Mouse (Mus musculus) layer of hippocampus, adult 9-10 months (tissue): ENCODE measurements around the gene Taar9.
"Not testable (repeated sequence)": the region's sequence is repeated elsewhere in the genome, so short reads cannot be mapped to it uniquely, and the experiment has no call there.

Experiments used
- DNase-seq: peaks from one replicate; pipeline ENCODE4 v3.0.0; 2022; ENCODE audit warnings: low spot score

Taar9 gene

DNA sequence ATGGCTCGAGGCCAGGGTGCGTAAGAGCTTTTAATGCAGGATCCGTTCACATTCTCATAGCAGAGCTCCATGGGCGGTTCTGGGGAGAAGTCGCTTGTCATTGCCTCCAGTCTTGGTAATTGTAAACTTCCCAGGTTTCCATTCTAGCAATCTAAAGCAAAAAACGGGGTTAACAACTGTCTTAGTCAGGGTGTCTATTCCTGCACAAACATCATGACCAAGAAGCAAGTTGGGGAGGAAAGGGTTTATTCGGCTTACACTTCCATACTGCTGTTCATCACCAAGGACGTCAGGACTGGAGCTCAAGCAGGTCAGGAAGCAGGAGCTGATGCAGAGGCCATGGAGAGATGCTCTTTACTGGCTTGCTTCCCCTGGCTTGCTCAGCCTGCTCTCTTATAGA lies at the start of gene Taar9:
Gene Taar9, minus strand, starts transcription at position 101 of the 400 bp plus-strand sequence.
- not testable (repeated sequence) for DNase-seq

- no peak for DNase-seq
Observed at GRCm38 (mm10) chr10:24158470-24159254, 49.3 kb upstream of the Taar9 start.

GRCm38 (mm10) chr10:24150086-24150485 lies 40.8 kb upstream of the Taar9 start:
- no peak for DNase-seq

DNA sequence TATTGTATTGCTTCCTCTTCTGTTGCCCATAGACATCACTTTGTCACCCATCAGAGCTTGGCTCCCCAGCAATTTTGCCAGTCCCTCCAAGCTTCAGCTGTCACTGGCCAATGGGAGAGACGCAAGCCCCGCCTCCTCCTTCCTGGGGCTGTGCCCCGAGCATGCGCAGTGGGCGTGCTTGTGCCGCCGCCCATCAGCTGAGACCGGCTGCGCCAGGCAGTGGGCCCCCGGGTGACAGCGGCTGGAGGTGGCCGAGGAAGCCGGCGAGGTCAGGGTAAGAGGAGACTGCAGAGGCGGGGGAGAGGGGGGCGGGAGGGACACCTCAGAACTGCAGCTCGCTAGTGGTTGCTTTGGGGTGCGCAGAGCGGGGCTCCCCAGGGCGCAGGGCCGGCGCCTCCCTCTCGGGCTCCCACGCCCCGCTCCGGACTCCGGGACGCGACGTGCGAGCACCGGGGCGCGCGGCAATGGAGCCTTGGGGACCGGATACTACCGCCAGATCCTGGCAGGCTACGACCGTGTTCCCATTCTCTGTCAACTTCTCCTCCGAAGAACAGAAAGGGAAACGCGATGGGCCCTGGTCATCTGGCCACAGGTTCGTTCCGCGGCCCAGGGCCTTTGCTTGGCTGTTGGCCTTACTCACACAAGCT lies 39.9 kb upstream of the Taar9 start, which contains the start of gene Stx7:
Gene Stx7, plus strand, starts transcription at position 168 of the 647 bp plus-strand sequence.
- DNase-seq, result peak; percentile 84

DNA sequence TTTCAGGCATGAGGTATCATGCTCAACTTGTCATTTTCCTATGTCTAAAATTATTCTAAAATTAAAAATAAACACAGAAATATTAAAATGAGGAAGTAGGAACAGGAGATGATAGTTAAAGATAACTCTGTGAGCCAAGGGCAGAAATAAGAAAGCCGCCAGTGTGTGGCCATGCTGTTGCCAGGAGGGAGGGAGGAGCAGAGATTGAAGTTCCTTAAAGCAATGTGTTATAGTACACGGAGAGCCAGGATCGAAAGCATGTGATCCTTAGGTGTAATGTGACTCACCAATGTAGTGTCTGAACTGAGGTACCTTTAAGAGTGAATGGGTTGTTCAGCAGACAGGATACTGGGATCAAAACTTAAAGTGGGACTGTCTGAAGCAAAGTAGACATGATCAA lies 33.4 kb upstream of the Taar9 start:
- DNase-seq, result no peak

DNA sequence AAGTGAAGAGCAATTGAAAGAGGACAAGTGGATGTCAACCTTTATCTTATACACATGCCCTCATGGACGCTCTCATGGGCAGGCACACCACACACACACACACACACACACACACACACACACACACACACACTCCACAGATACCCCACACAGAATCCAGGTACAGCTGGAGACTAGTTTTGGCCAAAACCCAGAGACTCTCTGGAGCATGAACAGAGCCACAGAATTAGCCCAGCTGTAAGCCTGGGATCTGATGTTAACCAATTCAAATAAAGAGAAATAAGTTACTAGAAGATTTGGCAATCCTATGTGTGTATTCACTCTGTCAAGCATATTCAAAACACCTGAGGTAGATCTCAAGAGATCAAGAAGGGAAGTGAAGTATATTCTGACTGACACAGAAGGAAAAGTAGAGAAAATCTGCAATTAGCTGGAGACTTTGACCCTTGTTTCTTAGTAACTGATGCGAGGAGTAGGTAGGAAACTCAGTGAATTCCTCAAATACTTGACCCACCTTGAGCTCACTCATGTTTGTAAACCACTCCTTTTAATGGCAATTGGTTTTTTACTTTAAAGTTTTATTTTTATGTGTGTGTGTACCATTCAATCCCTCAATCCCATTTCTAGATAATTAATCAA lies 29.4 kb upstream of the Taar9 start:
- no peak for DNase-seq

DNA sequence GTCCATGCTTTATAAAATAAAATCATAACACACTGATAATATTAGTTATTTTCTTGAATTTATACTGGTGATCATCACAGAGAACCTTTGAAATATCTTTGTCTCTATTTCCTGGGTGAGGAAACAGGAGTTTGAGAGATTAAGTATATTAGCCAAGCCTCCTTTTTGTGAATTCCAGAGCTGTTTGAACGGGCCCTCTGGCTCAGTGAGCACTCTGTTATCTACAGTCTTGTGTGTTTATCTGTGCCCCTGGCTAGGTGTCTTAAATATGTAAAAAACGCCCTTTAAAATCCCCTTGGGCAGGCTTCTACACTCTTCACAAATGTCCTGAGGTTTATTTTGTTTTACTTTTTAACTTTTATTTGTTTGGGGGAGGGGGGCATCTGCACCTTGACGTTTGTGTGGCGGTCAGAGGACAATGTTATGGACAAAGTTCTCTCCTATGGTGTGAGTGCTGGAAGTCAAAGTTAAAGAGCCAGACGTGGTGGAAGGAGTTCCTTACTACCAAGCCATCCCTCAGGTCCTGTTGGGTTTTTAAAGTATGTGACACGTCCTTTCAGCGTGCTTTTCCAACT lies 24.8 kb upstream of the Taar9 start:
- DNase-seq, result no peak

DNA sequence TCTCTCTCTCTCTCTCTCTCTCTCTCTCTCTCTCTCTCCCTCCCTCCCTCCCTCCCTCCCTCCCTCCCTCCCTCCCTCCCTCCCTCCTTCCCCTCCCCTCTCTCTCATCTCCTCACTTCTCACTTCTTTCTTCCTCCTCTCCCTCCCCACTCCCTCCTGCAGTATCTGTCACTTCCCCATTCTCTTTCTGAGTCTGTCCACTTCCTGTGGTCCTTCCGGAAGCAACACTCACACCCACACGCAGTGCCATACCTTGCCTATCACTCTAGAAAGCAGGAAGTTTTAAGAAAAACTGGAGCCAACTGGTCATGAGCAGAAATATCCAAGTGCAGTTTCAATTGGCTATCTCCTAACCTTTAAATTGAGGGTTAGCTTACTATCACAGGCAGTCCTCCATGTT lies 23.8 kb upstream of the Taar9 start:
- no peak for DNase-seq

GRCm38 (mm10) chr10:24132273-24132672 lies 22.9 kb upstream of the Taar9 start:
- no peak for DNase-seq

DNA sequence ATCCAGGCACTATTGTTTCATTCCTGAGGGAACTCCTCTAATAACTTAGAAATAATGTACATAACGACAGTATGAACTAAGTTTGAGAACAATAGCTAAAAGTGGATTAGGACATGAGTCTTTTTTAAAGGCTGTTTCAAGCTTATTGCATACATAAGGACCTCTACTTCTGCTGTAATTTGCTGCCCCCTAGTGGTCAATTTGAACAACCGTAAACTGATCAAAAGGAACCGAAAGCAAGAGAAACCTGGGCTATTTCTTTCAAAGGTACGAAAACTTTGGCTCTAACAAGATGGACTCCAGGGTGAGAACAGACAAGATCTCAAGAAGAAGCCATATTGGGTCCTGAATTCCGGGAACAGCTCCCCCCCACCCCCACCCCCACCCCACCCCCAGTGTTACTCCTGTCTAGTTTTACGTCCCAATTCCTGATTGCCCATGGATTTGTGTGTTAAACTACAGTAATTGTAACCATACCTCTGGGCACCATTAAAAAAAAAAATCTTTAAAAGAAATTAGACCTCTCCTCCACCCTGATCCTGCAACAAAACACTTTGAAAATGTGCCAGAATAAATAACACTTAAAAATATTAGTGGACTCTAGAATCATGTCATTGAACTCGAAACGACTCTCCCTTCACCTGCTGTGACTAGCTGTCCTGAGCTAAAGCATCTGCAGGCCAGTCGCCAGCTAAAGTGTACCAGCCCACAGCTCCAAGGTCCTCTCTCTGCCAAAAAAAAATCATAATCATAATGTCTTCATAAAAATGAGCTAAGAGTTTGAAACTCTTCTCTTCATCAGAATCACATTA lies 22.3 kb upstream of the Taar9 start:
- peak; percentile 65 for DNase-seq

- DNase-seq, result peak; percentile 9
Observed at GRCm38 (mm10) chr10:24111116-24111778, 1.9 kb upstream of the Taar9 start.

- DNase-seq, result no peak
Observed at GRCm38 (mm10) chr10:24108236-24108635, 1.1 kb downstream of the Taar9 start.

- no peak for DNase-seq
Observed at GRCm38 (mm10) chr10:24107747-24108146, 1.6 kb downstream of the Taar9 start.

DNA sequence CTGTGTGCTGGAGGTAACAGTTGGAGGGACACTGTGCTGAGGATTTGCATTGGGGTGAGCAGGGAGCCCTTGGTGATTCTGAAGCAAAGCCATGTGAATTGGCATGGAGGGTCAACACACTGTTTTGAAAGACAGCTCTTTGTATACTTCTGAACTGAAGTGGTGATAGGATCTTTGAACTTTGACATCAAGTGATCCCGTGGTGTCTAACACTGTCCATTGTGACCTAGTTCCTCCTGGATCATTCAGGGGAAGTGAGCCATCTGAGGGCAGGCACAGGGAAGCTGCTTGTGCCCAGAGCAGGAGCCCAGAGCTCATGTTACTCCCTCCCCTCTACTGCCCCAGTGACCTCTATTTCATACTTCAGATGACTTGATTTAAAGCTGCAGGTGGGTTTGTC lies 6.0 kb downstream of the Taar9 start:
- not testable (repeated sequence) for DNase-seq

DNA sequence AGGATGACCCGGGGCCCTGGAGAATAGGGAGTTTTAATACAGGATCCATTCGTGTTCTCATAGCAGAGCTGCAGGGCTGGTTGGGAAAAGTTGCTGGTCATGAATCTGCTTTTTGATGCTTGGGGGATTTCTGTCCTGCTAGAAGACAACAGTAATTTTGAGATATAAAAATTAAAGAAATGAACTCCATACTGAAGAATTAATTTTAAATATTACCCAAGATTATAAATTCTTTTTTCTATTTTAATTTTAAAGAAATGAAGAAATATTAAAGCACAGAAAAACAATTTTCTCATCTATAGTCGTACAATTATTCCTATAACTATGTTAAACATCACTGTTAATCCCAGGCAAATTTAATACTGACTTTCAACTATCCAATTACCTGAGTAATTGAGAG lies 7.5 kb downstream of the Taar9 start, which contains the start of gene Taar8c:
Gene Taar8c, minus strand, starts transcription at position 101 of the 400 bp plus-strand sequence.
- not testable (repeated sequence) for DNase-seq

GRCm38 (mm10) chr10:24097010-24097409 lies 12.3 kb downstream of the Taar9 start:
- not testable (repeated sequence) for DNase-seq

DNA sequence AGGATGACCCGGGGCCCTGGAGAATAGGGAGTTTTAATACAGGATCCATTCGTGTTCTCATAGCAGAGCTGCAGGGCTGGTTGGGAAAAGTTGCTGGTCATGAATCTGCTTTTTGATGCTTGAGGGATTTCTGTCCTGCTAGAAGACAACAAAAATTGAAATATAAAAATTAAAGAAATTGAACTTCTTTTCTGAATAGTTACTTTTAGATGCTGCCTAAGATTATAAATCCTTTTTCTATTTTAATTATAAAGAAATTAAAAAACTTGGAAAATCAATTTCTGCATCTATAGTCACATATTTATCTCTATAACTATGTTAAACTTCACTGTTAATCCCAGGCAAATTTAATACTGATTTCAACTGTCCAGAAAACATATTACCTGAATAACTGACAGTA lies 17.1 kb downstream of the Taar9 start, which contains the start of gene Taar8b:
Gene Taar8b, minus strand, starts transcription at position 101 of the 400 bp plus-strand sequence.
- no peak for DNase-seq

DNA sequence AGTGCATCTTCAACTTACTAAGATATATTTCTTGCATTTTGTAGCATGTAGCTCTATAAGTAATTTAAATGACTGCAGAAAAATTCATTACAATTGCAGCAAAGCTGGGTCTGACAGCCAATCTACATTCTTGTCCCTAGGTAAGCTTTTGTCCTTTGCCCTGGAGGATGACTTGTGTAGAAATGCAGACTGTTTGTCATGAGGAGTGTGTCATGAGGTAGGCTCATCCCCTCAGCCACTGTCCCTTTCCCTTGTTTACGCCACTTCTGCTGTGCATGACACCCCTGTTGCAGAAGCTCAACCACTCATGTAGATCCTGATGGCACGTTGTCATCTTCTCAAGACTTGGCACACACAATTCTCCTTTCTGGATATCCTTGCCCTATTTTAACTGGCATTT lies 22.2 kb downstream of the Taar9 start:
- no peak for DNase-seq

DNA sequence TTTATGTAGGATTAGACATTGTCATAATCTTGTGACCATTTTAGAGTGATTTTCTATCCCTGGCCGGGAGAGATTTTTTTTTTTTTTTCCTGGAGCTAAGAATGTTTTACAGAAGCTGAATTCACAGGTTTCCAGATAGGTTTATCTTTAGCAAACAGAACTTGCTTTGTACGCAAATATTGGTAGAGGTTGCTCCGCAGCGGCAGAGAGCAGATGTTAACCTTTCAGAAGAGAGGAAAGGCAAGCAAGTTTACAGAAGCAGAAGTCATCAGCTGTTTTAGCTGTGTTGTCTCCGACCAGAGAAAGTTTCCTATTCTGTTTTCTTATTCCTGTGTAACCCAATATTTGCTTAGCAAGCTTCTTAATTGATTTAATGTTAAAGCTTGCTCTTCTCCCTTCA lies 22.8 kb downstream of the Taar9 start:
- DNase-seq, result no peak

GRCm38 (mm10) chr10:24085936-24086335 lies 23.4 kb downstream of the Taar9 start:
- DNase-seq, result no peak

DNA sequence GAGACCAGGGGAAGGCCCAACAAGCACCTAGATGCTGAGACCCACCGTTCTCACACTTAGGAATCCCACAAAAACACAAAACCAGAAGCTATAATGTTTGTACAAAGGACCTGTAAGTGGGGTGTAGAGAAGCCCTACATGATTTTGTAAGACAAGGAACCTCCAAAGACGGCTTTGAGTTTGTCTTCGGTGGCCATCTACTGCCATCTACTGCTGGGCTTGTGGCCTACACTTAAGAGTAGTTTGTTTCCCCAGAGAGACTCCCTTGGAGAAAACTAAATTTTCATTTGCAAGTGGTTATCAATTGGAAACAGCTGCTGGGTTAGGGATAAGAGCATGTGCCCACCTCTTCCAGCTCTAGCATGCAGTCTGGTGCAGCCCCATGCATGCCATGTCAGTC lies 29.2 kb downstream of the Taar9 start:
- peak; percentile 8 for DNase-seq
